In the genomic region with DNA sequence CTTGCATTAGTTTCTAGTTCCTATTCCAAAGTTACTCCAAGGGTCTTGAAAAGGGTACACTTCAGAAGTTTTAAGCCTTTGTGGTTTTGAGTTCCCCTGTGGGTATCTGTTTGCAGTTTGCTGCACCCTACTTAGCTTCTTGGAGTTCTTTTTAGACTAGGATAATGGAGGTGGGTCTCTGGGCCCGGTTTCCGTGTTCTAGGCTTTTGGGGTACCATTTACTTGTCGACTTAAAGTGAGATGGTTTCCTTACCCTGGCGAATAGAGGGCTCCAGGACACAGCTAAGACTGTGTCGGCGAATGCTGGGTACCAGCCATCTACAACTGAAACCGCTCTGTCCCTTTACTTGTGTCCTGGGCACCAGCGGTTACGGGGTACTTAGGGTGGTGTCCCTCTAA, we compare ENCODE assay signal across 7 mouse cellular contexts. TPM values are rescaled to one million over a fixed set of nuclear protein-coding genes. Genes with fewer than 3 reads are reported as not detected.
DNase-seq lines count a peak whose midpoint lies in the region; ATAC-seq and TF ChIP-seq lines count a peak whose summit lies in the region.

No protein-coding gene starts in this region.

- H3K4me2 ChIP-seq in hindbrain, postnatal 0 days (ENCODE audit: low read depth, low read length), result peak overlapping the region; percentile 79
- H3K4me2 ChIP-seq in midbrain, embryonic 16.5 days (ENCODE audit: low read length), result peak overlapping the region; percentile 65

- H3K27ac ChIP-seq in embryonic fibroblast, embryonic 13.5 days (ENCODE audit: insufficient read depth, low read length), result peak overlapping the region; percentile 75
- H3K27ac ChIP-seq in hindbrain, postnatal 0 days, result peak overlapping the region; percentile 98
- peak overlapping the region; percentile 98 for H3K27ac ChIP-seq in midbrain, embryonic 16.5 days (ENCODE audit: low read length)

- H3K4me3 ChIP-seq in megakaryocyte, embryonic 14.5 days (replicated peaks), result peak overlapping the region; percentile 95
- peak overlapping the region; percentile 30 for H3K4me3 ChIP-seq in embryonic fibroblast, embryonic 13.5 days (ENCODE audit: insufficient read depth, low read length)
- H3K4me3 ChIP-seq in hindbrain, postnatal 0 days (ENCODE audit: low read length), result peak overlapping the region; percentile 60
- H3K4me3 ChIP-seq in midbrain, embryonic 16.5 days (ENCODE audit: low read depth, low read length), result peak overlapping the region; percentile 67

- 9% methylated on average over 9 of the region's 9 CpGs for WGBS in hindbrain, postnatal 0 days
- WGBS in midbrain, embryonic 16.5 days, result 9% methylated on average over 9 of the region's 9 CpGs

- H3K9me3 ChIP-seq in megakaryocyte, embryonic 14.5 days, result no peaks in the 10 kb centered on the region
- no peaks in the 10 kb centered on the region for H3K9me3 ChIP-seq in hindbrain, postnatal 0 days (ENCODE audit: low read length)
- no peaks in the 10 kb centered on the region for H3K9me3 ChIP-seq in midbrain, embryonic 16.5 days (replicated peaks; ENCODE audit: control insufficient read depth, low read length, poor library complexity, severe bottlenecking)

- no peaks in the 10 kb centered on the region for H3K36me3 ChIP-seq in megakaryocyte, embryonic 14.5 days (replicated peaks; ENCODE audit: low read length)
- no peaks in the 10 kb centered on the region for H3K36me3 ChIP-seq in hindbrain, postnatal 0 days (ENCODE audit: insufficient read depth, low read length)
- H3K36me3 ChIP-seq in midbrain, embryonic 16.5 days (ENCODE audit: control insufficient read depth, insufficient read depth, low read length), result no peaks in the 10 kb centered on the region

- no peak for TF ChIP-seq CTCF in embryonic fibroblast, embryonic 13.5 days (IDR thresholded peaks at IDR 0.05; ENCODE audit: borderline replicate concordance, insufficient read depth, low read length)
- no peak for TF ChIP-seq CTCF in hindbrain, postnatal 0 days (IDR thresholded peaks at IDR 0.05; ENCODE audit: low read depth)

- no peak for ATAC-seq in megakaryocyte, adult 5-6 weeks (ENCODE audit: poor library complexity, severe bottlenecking)
- no peak for ATAC-seq in hindbrain, postnatal 0 days
- no peak for ATAC-seq in midbrain, embryonic 16.5 days

- no peaks in the 10 kb centered on the region for H3K27me3 ChIP-seq in megakaryocyte, embryonic 14.5 days (replicated peaks)
- no peaks in the 10 kb centered on the region for H3K27me3 ChIP-seq in hindbrain, postnatal 0 days (ENCODE audit: insufficient read depth, low read length)
- H3K27me3 ChIP-seq in midbrain, embryonic 16.5 days (ENCODE audit: control insufficient read depth, insufficient read depth, low read depth, low read length), result no peaks in the 10 kb centered on the region

- no peak for TF ChIP-seq POLR2A in embryonic fibroblast, embryonic 13.5 days (IDR thresholded peaks at IDR 0.05; ENCODE audit: low read depth, low read length)

- peak overlapping the region; percentile 69; the same call in 1 of the 2 replicates for H3K9ac ChIP-seq in hindbrain, postnatal 0 days (replicated peaks; ENCODE audit: low read length)
- H3K9ac ChIP-seq in midbrain, embryonic 16.5 days (ENCODE audit: low read depth, low read length), result peak overlapping the region; percentile 78

- peak; percentile 4 for DNase-seq in hindbrain, postnatal 0 days (ENCODE audit: low spot score)
- no peak for DNase-seq in urinary bladder, adult 2 months (ENCODE audit: low spot score)
- DNase-seq in adrenal gland, adult 2 months, result no peak

- peaks cover 62% of the 10 kb centered on the region for H3K4me1 ChIP-seq in megakaryocyte, embryonic 14.5 days
- peaks cover 5% of the 10 kb centered on the region for H3K4me1 ChIP-seq in embryonic fibroblast, embryonic 13.5 days (ENCODE audit: control insufficient read depth, insufficient read depth, low read length)
- H3K4me1 ChIP-seq in hindbrain, postnatal 0 days (ENCODE audit: insufficient read depth, low read length), result peaks cover 16% of the 10 kb centered on the region
- peaks cover 25% of the 10 kb centered on the region for H3K4me1 ChIP-seq in midbrain, embryonic 16.5 days (ENCODE audit: control insufficient read depth, insufficient read depth, low read length)

RNA-seq across cellular contexts. Expression of a gene that starts 0.7 kb away (rescaled TPM):
- 0.10 TPM in 1 of 2 replicates, not detected in the other for polyA plus RNA-seq in megakaryocyte, embryonic 14.5 days (2012; ENCODE audit: insufficient read depth, low replicate concordance)
- 10.2 and 11.9 TPM in 2 replicates for total RNA-seq in megakaryocyte, adult 5-6 weeks (2015)
- total RNA-seq in megakaryocyte, adult 5-6 weeks (2017), result 14.8 and 14.9 TPM in 2 replicates
- 1.1 and 1.2 TPM in 2 replicates for polyA plus RNA-seq in embryonic fibroblast, embryonic 13.5 days (2011; ENCODE audit: insufficient read length, low read depth, missing spikeins)
- total RNA-seq in hindbrain, postnatal 0 days (2014; rRNA removed), result 10.1 and 15.4 TPM in 2 replicates
- polyA plus RNA-seq in hindbrain, postnatal 0 days (2015; fragmentation: Nextera tagmentation; extraction: Ambion mirVana), result 4.0 and 4.1 TPM in 2 replicates
- polyA plus RNA-seq in midbrain, embryonic 16.5 days (2015; fragmentation: Nextera tagmentation; extraction: Ambion mirVana), result 4.4 and 4.7 TPM in 2 replicates
- polyA plus RNA-seq in urinary bladder, adult 2 months (2012; rRNA removed), result 7.7 TPM in 2 replicates
- 10 to 100 TPM; 15.6 to 23.5 TPM for total RNA-seq in adrenal gland, adult 2 months (2021)
- 6.1 and 6.4 TPM in 2 replicates for polyA plus RNA-seq in adrenal gland, adult 2 months (2012; rRNA removed)

RNA-seq across cellular contexts. Expression of a gene that starts 1.0 kb away (rescaled TPM):
- 15.1 and 19.7 TPM in 2 replicates for polyA plus RNA-seq in megakaryocyte, embryonic 14.5 days (2012; ENCODE audit: insufficient read depth, low replicate concordance)
- 43.3 and 49.5 TPM in 2 replicates for total RNA-seq in megakaryocyte, adult 5-6 weeks (2015)
- 3,888 and 4,875 TPM in 2 replicates for total RNA-seq in megakaryocyte, adult 5-6 weeks (2017)
- 4.4 and 5.3 TPM in 2 replicates for polyA plus RNA-seq in embryonic fibroblast, embryonic 13.5 days (2011; ENCODE audit: insufficient read length, low read depth, missing spikeins)
- 718 and 726 TPM in 2 replicates for total RNA-seq in hindbrain, postnatal 0 days (2014; rRNA removed)
- 3.6 and 3.9 TPM in 2 replicates for polyA plus RNA-seq in hindbrain, postnatal 0 days (2015; fragmentation: Nextera tagmentation; extraction: Ambion mirVana)
- 0.66 and 0.99 TPM in 2 replicates for polyA plus RNA-seq in midbrain, embryonic 16.5 days (2015; fragmentation: Nextera tagmentation; extraction: Ambion mirVana)
- 0.76 and 0.99 TPM in 2 replicates for polyA plus RNA-seq in urinary bladder, adult 2 months (2012; rRNA removed)
- total RNA-seq in adrenal gland, adult 2 months (2021), result 10 to 100 TPM; 41.3 to 58.9 TPM
- 5.1 TPM in 2 replicates for polyA plus RNA-seq in adrenal gland, adult 2 months (2012; rRNA removed)

RNA-seq across cellular contexts. Expression of a gene that starts 2.0 kb away (rescaled TPM):
- not detected in 2 replicates for polyA plus RNA-seq in megakaryocyte, embryonic 14.5 days (2012; ENCODE audit: insufficient read depth, low replicate concordance)
- 6.0 and 6.9 TPM in 2 replicates for total RNA-seq in megakaryocyte, adult 5-6 weeks (2015)
- total RNA-seq in megakaryocyte, adult 5-6 weeks (2017), result 70.6 and 78.2 TPM in 2 replicates
- polyA plus RNA-seq in embryonic fibroblast, embryonic 13.5 days (2011; ENCODE audit: insufficient read length, low read depth, missing spikeins), result not detected in 2 replicates
- total RNA-seq in hindbrain, postnatal 0 days (2014; rRNA removed), result 74.8 and 161 TPM in 2 replicates
- not detected in 2 replicates for polyA plus RNA-seq in hindbrain, postnatal 0 days (2015; fragmentation: Nextera tagmentation; extraction: Ambion mirVana)
- polyA plus RNA-seq in midbrain, embryonic 16.5 days (2015; fragmentation: Nextera tagmentation; extraction: Ambion mirVana), result not detected in 2 replicates
- polyA plus RNA-seq in urinary bladder, adult 2 months (2012; rRNA removed), result 0.60 and 0.74 TPM in 2 replicates
- 1 to 10 TPM; 3.1 to 8.3 TPM for total RNA-seq in adrenal gland, adult 2 months (2021)
- polyA plus RNA-seq in adrenal gland, adult 2 months (2012; rRNA removed), result 0.93 and 4.7 TPM in 2 replicates

RNA-seq across cellular contexts. Expression of a gene that starts 2.1 kb away (rescaled TPM):
- polyA plus RNA-seq in megakaryocyte, embryonic 14.5 days (2012; ENCODE audit: insufficient read depth, low replicate concordance), result 29.8 and 114 TPM in 2 replicates
- 11.9 and 14.2 TPM in 2 replicates for total RNA-seq in megakaryocyte, adult 5-6 weeks (2015)
- 9.9 and 12.1 TPM in 2 replicates for total RNA-seq in megakaryocyte, adult 5-6 weeks (2017)
- polyA plus RNA-seq in embryonic fibroblast, embryonic 13.5 days (2011; ENCODE audit: insufficient read length, low read depth, missing spikeins), result 9.6 and 10.4 TPM in 2 replicates
- 40.4 and 42.9 TPM in 2 replicates for total RNA-seq in hindbrain, postnatal 0 days (2014; rRNA removed)
- polyA plus RNA-seq in hindbrain, postnatal 0 days (2015; fragmentation: Nextera tagmentation; extraction: Ambion mirVana), result 62.1 and 63.0 TPM in 2 replicates
- polyA plus RNA-seq in midbrain, embryonic 16.5 days (2015; fragmentation: Nextera tagmentation; extraction: Ambion mirVana), result 51.3 and 52.2 TPM in 2 replicates
- polyA plus RNA-seq in urinary bladder, adult 2 months (2012; rRNA removed), result 28.1 and 39.1 TPM in 2 replicates
- total RNA-seq in adrenal gland, adult 2 months (2021), result 10 to 100 TPM; 29.6 to 38.9 TPM
- polyA plus RNA-seq in adrenal gland, adult 2 months (2012; rRNA removed), result 95.5 and 96.5 TPM in 2 replicates

RNA-seq across cellular contexts. Expression of a gene that starts 17.3 kb away (rescaled TPM):
- polyA plus RNA-seq in megakaryocyte, embryonic 14.5 days (2012; ENCODE audit: insufficient read depth, low replicate concordance), result 50.2 and 139 TPM in 2 replicates
- 319 and 351 TPM in 2 replicates for total RNA-seq in megakaryocyte, adult 5-6 weeks (2015)
- 146 and 157 TPM in 2 replicates for total RNA-seq in megakaryocyte, adult 5-6 weeks (2017)
- polyA plus RNA-seq in embryonic fibroblast, embryonic 13.5 days (2011; ENCODE audit: insufficient read length, low read depth, missing spikeins), result 10.0 and 16.5 TPM in 2 replicates
- 441 and 602 TPM in 2 replicates for total RNA-seq in hindbrain, postnatal 0 days (2014; rRNA removed)
- polyA plus RNA-seq in hindbrain, postnatal 0 days (2015; fragmentation: Nextera tagmentation; extraction: Ambion mirVana), result 1.6 and 2.3 TPM in 2 replicates
- polyA plus RNA-seq in midbrain, embryonic 16.5 days (2015; fragmentation: Nextera tagmentation; extraction: Ambion mirVana), result 1.3 TPM in 2 replicates
- 8.6 and 14.3 TPM in 2 replicates for polyA plus RNA-seq in urinary bladder, adult 2 months (2012; rRNA removed)
- 10 to 100 TPM; 21.8 to 28.5 TPM for total RNA-seq in adrenal gland, adult 2 months (2021)
- 59.6 and 80.3 TPM in 2 replicates for polyA plus RNA-seq in adrenal gland, adult 2 months (2012; rRNA removed)

Comparison
In these comparisons a context has a peak if more than half of its experiments do, and no peak if none do; other contexts are left out.
1. H3K4me3 ChIP-seq: peak in every context shown above with its lines; median percentile 95 in megakaryocyte, embryonic 14.5 days; 67 in midbrain, embryonic 16.5 days; 60 in hindbrain, postnatal 0 days; 30 in embryonic fibroblast, embryonic 13.5 days.